Mouse (Mus musculus) cortical plate, adult 2 months (tissue): ENCODE results near the gene Gpr158.

Experiments used
- CTCF ChIP-seq: fragments of 200-500 bp; IDR thresholded peaks from 2 replicates; pipeline ENCODE4 v1.5.1; 2011; ENCODE audit warnings: mild to moderate bottlenecking, control low read depth, low read length; ENCODE audit not compliant: insufficient read depth; ENCODE audit errors: extremely low read depth
- POLR2A ChIP-seq: fragments of 200-500 bp; IDR thresholded peaks from 2 replicates; pipeline ENCODE4 v1.6.1; 2011; ENCODE audit warnings: mild to moderate bottlenecking, low read length, control low read depth; ENCODE audit not compliant: insufficient read depth; ENCODE audit errors: extremely low read depth

- TF ChIP-seq CTCF, result no peak
- no peak for TF ChIP-seq POLR2A
These were observed 129.5 kb downstream of the Gpr158 start for GRCm38 (mm10) chr2:21496881-21497280.
